Mouse (Mus musculus) forebrain, embryonic 11.5 days (tissue): Measurements from ENCODE around the gene Gls. TPM values are rescaled to one million over a fixed set of nuclear protein-coding genes. Genes with fewer than 3 reads are reported as not detected.

Experiments used
- ATAC-seq: fragments of 200-750 bp; cut with Nextera tagmentation; replicated peaks from 2 replicates; pipeline ENCODE4 v1.8.0; 2017; ENCODE audit warnings: moderate TSS enrichment; ENCODE audit not compliant: low FRiP score
- DNase-seq: peaks from one replicate; pipeline ENCODE4 v3.0.0-alpha.2; 2017; ENCODE audit warnings: low spot score
- H3K27ac ChIP-seq: fragments of 300-500 bp; sonication (generic); 2 replicates; pipeline ENCODE4 v1.5.1; 2014; ENCODE audit warnings: low read depth, low read length
- H3K27me3 ChIP-seq: fragments of 300-500 bp; sonication (generic); 2 replicates; pipeline ENCODE4 v1.6.1; 2014; ENCODE audit warnings: mild to moderate bottlenecking, low read length, mixed read lengths; ENCODE audit not compliant: control insufficient read depth, insufficient read depth
- H3K36me3 ChIP-seq: fragments of 300-500 bp; sonication (generic); 2 replicates; pipeline ENCODE4 v1.6.1; 2014; ENCODE audit warnings: mild to moderate bottlenecking, low read length, moderate library complexity, mixed read lengths; ENCODE audit not compliant: control insufficient read depth, insufficient read depth
- H3K4me1 ChIP-seq: fragments of 300-500 bp; sonication (generic); replicated peaks from 2 replicates; pipeline ENCODE4 v1.6.1; 2014; ENCODE audit warnings: low read length, mixed read lengths; ENCODE audit not compliant: control insufficient read depth, insufficient read depth
- H3K4me2 ChIP-seq: fragments of 300-500 bp; sonication (generic); 2 replicates; pipeline ENCODE4 v1.6.1; 2014; ENCODE audit warnings: low read depth, mild to moderate bottlenecking, low read length, moderate library complexity, mixed read lengths; ENCODE audit not compliant: severe bottlenecking
- H3K4me3 ChIP-seq: fragments of 300-500 bp; sonication (generic); 2 replicates; pipeline ENCODE4 v1.5.1; 2014; ENCODE audit warnings: low read depth, low read length
- H3K9ac ChIP-seq: fragments of 300-500 bp; sonication (generic); 2 replicates; pipeline ENCODE4 v1.6.1; 2014; ENCODE audit warnings: low read length
- H3K9me3 ChIP-seq: fragments of 300-500 bp; sonication (generic); 2 replicates; pipeline ENCODE4 v1.6.1; 2016; ENCODE audit warnings: low read length, mixed read lengths; ENCODE audit not compliant: control insufficient read depth
- WGBS: fragments of 180-500 bp; shearing (Covaris S2); extraction: QIAGEN DNeasy Blood & Tissue Kit; methylation state at CpG from one replicate; pipeline ENCODE4 v1.1.7; 2014; 5-methylcytosine and 5-hydroxymethylcytosine counted together
- polyA plus RNA-seq: library from polyadenylated mRNA; unstranded; fragments of >200 nt; fragmentation: Nextera tagmentation; extraction: Ambion mirVana; gene quantifications from 2 replicates; pipeline ENCODE4 v1.2.1, GENCODE M21; 2014

Gene Gls
- polyA plus RNA-seq, 1 experiment from 2014 or later, result 34.6 TPM

- no peaks in the 10 kb centered on the region for H3K27me3 ChIP-seq
- DNase-seq, result no peak
- no peak overlapping the region for H3K4me2 ChIP-seq
- 96% methylated on average over 2 of the region's 2 CpGs for WGBS
- H3K4me1 ChIP-seq, result no peaks in the 10 kb centered on the region
- no peak overlapping the region for H3K4me3 ChIP-seq
- H3K9ac ChIP-seq, result no peak overlapping the region
- H3K9me3 ChIP-seq, result no peaks in the 10 kb centered on the region
- H3K27ac ChIP-seq, result no peak overlapping the region
- H3K36me3 ChIP-seq, result no peaks in the 10 kb centered on the region
- no peak for ATAC-seq
Measured at GRCm38 (mm10) chr1:52158040-52158439, 75.0 kb downstream of the Gls start.

DNA sequence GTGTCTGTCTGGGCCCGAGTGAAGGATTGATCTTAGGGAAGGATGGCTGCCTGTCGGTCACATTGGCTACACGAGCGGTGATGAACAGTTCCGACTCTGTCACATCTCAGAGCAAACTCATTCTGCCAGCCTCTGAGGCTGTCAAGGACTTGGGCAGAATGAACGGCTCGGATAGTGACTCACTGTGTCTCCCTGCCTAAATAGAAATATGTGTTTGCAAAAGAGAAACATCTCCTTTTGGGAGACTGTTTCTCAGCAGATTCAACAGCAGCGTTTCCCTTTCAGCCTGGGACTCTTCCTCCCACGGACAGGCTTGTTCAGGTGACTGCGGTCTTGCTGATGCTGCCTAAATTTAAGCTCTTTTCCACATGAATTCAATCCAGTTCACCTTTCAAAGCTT lies 76.7 kb downstream of the Gls start:
- 91% methylated on average over 10 of the region's 10 CpGs for WGBS
- no peak overlapping the region for H3K4me2 ChIP-seq
- no peak overlapping the region for H3K4me3 ChIP-seq
- H3K36me3 ChIP-seq, result no peaks in the 10 kb centered on the region
- H3K27ac ChIP-seq, result no peak overlapping the region
- H3K4me1 ChIP-seq, result no peaks in the 10 kb centered on the region
- no peak overlapping the region for H3K9ac ChIP-seq
- DNase-seq (no peak), ATAC-seq (no peak)
- H3K9me3 ChIP-seq, result no peaks in the 10 kb centered on the region
- H3K27me3 ChIP-seq, result no peaks in the 10 kb centered on the region

- Histone ChIP-seq H3K4me1 (no peaks in the 10 kb centered on the region), H3K4me2 (no peak overlapping the region), H3K9ac (no peak overlapping the region), H3K36me3 (no peaks in the 10 kb centered on the region), H3K4me3 (no peak overlapping the region), H3K27me3 (no peaks in the 10 kb centered on the region), H3K9me3 (no peaks in the 10 kb centered on the region), H3K27ac (no peak overlapping the region)
- ATAC-seq (no peak), DNase-seq (no peak)
- WGBS, result 95% methylated on average over 8 of the region's 8 CpGs
Measured at GRCm38 (mm10) chr1:52154890-52155289, 78.1 kb downstream of the Gls start.

DNA sequence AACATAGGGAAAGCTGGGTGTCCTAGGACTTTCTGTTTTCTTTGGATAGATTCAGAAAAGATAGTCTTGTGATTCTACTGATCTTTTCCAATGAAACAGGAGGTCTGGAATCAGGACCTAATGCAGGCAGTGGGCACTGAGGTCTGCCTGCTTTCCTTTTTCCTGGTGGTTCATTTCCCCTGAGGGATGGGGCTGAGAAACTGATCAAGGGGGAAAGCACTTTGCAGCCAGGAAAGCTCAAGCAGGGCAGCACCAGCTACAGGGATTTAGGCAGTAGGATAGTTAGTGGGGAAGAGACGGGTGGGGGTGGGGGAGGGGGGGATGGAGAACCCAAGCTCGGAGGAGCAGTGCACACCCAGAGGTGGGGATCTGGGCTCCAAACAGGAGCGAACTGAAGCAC lies 80.1 kb downstream of the Gls start:
- 44% methylated on average over 3 of the region's 3 CpGs for WGBS
- Histone ChIP-seq H3K9me3 (no peaks in the 10 kb centered on the region), H3K27me3 (no peaks in the 10 kb centered on the region), H3K4me3 (no peak overlapping the region), H3K4me2 (no peak overlapping the region), H3K4me1 (no peaks in the 10 kb centered on the region), H3K27ac (no peak overlapping the region), H3K36me3 (no peaks in the 10 kb centered on the region), H3K9ac (no peak overlapping the region)
- no peak for DNase-seq
- no peak for ATAC-seq

- no peak for ATAC-seq
- 73% methylated on average over 13 of the region's 13 CpGs for WGBS
- Histone ChIP-seq H3K4me2 (no peak overlapping the region), H3K9ac (no peak overlapping the region), H3K27me3 (no peaks in the 10 kb centered on the region), H3K4me1 (no peaks in the 10 kb centered on the region), H3K4me3 (no peak overlapping the region), H3K9me3 (no peaks in the 10 kb centered on the region), H3K27ac (no peak overlapping the region), H3K36me3 (no peaks in the 10 kb centered on the region)
- DNase-seq, result no peak
Measured at GRCm38 (mm10) chr1:52152369-52152768, 80.7 kb downstream of the Gls start.

DNA sequence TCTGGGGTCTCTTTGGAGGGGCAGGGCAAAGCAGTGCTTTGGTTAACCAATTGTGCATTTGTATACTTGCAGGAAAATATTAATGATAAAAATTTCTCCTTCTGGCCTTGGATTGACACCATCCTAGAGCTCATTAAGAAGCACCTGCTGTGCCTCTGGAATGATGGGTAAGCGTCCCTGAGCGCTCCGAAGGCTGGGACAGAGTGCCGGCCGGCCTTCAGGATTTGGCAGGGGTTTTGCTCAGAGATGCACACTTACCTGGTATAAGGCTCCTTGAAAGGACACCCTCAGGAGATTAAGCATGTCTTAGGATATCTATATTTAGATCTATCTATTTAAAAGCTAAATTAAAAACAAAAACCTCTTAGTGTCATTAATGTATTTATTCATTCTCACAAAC lies 81.9 kb downstream of the Gls start:
- no peak overlapping the region for H3K4me2 ChIP-seq
- H3K36me3 ChIP-seq, result no peaks in the 10 kb centered on the region
- H3K27me3 ChIP-seq, result no peaks in the 10 kb centered on the region
- no peak overlapping the region for H3K9ac ChIP-seq
- no peaks in the 10 kb centered on the region for H3K9me3 ChIP-seq
- H3K4me3 ChIP-seq, result no peak overlapping the region
- no peak overlapping the region for H3K27ac ChIP-seq
- DNase-seq (no peak), ATAC-seq (no peak)
- no peaks in the 10 kb centered on the region for H3K4me1 ChIP-seq
- 97% methylated on average over 5 of the region's 5 CpGs for WGBS

GRCm38 (mm10) chr1:52150676-52151075 lies 82.4 kb downstream of the Gls start:
- no peak for ATAC-seq

GRCm38 (mm10) chr1:52149934-52150346 lies 83.1 kb downstream of the Gls start:
- ATAC-seq, result no peak
- WGBS, result 63% methylated on average over 9 of the region's 9 CpGs
- no peak overlapping the region for H3K4me2 ChIP-seq
- no peak for DNase-seq
- H3K9ac ChIP-seq, result no peak overlapping the region
- no peaks in the 10 kb centered on the region for H3K27me3 ChIP-seq
- H3K4me1 ChIP-seq, result no peaks in the 10 kb centered on the region
- no peak overlapping the region for H3K4me3 ChIP-seq
- no peaks in the 10 kb centered on the region for H3K36me3 ChIP-seq
- H3K9me3 ChIP-seq, result no peaks in the 10 kb centered on the region
- H3K27ac ChIP-seq, result no peak overlapping the region

More at GRCm38 (mm10) chr1:52150676-52151075, 82.4 kb downstream of the Gls start:
- H3K4me1 ChIP-seq, result no peaks in the 10 kb centered on the region
- H3K27ac ChIP-seq, result no peak overlapping the region
- H3K4me3 ChIP-seq, result no peak overlapping the region
- DNase-seq, result no peak
- WGBS, result 58% methylated on average over 11 of the region's 11 CpGs
- H3K4me2 ChIP-seq, result no peak overlapping the region
- H3K9ac ChIP-seq, result no peak overlapping the region
- H3K9me3 ChIP-seq, result no peaks in the 10 kb centered on the region
- no peaks in the 10 kb centered on the region for H3K36me3 ChIP-seq
- no peaks in the 10 kb centered on the region for H3K27me3 ChIP-seq

DNA sequence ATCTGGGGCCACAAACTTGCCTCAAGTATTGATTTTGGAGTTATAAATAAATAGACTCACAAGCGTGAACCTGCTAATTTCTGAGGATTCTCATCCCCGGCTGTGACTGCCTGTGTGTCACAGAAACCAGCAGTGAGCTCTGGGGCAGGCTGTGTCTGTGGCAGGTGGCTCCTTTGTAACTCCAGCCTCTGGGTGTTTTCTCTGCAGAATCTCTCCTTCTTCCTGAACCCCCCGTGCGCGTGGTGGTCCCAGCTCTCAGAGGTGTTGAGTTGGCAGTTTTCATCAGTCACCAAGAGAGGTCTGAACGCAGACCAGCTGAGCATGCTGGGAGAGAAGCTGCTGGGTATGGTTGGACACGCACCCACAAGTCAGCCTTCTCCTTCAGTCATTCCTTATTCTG lies 84.3 kb downstream of the Gls start:
- Histone ChIP-seq H3K9ac (no peak overlapping the region), H3K9me3 (no peaks in the 10 kb centered on the region), H3K27me3 (no peaks in the 10 kb centered on the region), H3K36me3 (no peaks in the 10 kb centered on the region), H3K4me1 (no peaks in the 10 kb centered on the region), H3K4me3 (no peak overlapping the region), H3K4me2 (no peak overlapping the region), H3K27ac (no peak overlapping the region)
- ATAC-seq, result no peak
- 83% methylated on average over 7 of the region's 7 CpGs for WGBS
- DNase-seq, result no peak
